Mouse (Mus musculus): ENCODE data around the gene Lamp1.

The Lamp1 gene

DNA sequence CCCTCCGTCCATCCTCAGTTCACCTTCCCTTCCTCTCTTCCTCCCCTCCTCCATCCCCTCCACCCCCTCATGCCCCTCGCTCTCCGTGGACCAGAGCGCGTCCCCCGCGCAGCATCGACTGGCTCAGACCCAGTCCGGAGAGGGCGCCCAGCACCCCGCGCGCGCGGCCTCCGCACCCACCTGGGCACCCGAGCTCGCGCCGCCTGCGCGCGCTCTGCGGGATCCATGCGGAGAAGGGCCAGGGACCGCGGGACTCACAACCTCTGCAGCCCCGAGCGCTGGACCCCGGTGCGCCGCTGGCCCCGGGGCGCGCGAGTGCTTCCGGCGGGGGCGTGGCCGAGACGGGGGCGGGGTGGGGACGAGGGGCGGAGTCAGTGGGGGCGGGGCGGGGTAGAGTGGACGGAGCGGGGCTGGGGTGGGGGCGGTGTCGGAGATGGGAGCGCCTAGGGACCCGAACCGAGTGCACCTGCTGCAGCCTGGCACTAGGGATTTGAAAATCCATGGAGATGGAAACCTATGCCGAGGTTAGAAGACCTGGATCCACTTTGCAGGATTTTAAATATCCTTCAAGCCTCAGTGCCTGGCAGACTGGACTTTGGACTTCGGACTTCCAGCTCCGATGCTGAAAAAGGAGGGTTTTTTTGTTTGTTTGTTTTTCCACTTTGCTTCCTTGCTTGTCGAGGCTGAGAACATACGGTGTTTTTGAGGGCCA, 41.5 kb downstream of the Lamp1 start, which contains the start of gene Grtp1:
TSS of gene Grtp1 (minus strand) at position 320 of the 712 bp plus-strand sequence.
- DNase-seq (ENCODE audit: low read depth, low spot score), result no peak

DNA sequence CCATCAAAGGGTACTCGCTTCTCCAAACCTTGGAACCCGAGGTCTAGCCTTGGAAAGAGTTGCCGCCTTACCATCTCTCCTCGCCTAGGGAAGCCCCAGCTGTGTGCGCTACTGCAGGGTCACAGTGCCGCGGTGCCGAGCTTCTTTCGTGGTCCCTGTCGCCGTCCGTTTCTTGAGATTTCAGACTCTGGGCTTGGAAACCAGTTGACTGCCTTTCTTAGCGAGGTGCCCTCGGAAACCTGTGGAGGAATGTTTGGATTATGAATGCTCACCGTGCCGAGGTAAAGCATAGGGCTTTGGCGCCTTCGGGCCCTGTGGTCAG, 42.0 kb downstream of the Lamp1 start:
- DNase-seq (ENCODE audit: low read depth, low spot score), result no peak

DNA sequence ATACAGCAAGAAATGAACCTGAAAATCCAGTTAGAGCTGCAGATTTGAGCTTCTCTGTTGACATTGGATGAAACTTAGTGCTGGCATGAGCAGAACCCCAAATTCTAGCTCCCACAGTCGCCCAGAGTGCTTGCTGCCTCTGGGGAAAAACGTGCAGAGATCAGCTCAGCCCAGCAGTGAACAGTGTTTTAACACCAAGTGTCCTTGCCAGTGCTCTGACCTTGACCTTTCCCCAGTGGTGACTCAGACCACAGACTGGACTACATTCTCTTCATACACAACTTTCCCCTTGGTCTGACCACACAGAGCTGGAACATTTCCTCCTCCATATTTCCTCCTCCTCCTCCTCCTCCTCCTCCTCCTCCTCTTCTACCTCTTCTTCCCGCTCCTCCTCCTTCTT, 43.1 kb downstream of the Lamp1 start:
- DNase-seq (ENCODE audit: low read depth, low spot score), result no peak

DNA sequence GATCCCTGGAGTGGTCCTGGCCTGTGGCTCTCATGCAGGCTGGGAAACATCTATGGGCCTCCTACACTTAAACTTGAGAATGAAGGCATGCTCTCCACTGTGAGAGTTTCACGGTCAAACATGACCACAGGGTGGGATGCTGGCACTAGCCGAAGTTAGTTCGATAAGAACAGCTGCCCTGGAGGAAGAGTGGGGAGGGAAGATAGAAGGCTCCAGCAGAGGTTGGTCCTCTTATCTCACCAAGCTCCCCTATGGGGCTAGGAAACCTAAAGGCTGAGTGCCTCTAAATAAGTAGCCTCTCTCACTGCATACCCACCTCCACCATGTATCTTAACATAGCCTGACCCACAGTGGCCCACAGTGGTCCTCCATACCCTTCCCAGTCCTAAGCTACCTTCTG, 43.8 kb downstream of the Lamp1 start:
- no peak for DNase-seq (ENCODE audit: low read depth, low spot score)

DNA sequence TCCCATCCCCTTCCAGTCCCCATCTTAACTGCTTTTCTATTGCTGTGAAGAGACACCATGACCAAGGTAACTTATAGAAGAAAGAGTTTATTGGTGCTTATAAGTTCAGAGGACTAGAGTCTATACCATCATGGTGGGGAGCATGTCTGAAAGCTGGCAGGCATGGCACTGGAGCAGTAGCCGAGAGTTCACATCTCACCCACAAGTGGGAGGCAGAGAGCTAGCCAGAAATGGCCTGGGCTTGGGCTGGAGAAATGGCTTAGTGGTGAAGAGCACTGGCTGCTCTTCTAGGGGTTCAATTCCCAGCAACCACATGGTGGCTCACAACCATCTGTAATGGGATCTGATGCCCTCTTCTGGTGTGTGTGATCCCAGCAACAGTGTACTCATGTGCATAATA, 44.5 kb downstream of the Lamp1 start:
- DNase-seq (ENCODE audit: low read depth, low spot score), result no peak

DNA sequence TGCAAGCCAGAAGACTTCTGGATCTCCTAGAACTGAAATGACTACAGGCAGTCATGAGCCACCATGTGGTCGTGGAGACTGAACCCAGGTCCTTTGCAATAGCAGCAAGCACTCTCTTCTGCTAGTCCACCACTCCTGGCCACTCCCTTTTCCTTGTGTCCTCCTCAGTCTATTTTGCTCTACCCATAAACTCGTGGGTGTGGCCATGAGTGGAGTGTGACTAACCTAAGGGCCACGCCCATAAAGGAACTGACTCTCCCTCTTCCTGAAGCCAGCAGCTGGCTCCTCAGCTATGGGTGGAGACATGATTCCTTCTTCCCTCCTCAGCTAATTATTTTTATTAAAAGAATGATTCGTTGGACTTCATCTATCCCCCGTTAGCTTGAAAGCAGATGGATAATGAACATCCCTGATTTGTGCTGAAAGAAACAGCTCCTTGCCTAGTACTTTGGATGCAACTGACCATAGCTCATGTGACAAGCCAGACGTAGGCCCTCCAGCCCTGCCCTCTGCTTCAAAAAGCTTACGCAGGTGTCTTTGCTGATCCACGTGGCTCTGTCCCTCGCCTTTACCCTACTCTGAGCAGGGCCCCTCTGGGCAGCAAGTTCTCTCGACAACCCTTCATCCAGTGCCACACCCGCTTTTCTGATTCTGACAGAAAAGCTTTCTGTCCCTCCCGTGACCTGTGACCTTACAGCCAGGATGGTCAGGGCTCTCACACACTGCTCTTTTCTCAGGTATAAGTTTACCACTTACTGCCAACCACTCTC, 45.6 kb downstream of the Lamp1 start:
- no peak for DNase-seq (ENCODE audit: low read depth, low spot score)

DNA sequence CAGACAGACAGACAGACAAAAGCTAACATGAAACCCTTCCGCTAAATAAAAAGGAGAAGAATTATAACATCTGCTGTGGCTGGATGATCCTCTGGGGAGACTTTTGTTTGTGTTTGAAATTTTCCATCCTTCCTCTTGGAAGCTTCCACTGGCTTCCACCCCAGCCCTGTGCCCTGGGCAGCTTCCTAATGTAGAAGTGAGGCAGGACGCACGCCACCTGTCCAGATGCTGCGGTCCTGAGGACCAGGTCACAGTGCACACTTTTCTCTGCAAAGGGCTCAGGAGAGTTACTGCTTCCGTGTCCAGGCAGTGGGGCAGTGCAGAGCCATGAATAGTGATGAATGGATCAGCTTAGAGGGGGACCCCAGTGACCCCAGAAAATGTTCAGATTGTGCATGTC, 46.4 kb downstream of the Lamp1 start:
- DNase-seq (ENCODE audit: low read depth, low spot score), result no peak

DNA sequence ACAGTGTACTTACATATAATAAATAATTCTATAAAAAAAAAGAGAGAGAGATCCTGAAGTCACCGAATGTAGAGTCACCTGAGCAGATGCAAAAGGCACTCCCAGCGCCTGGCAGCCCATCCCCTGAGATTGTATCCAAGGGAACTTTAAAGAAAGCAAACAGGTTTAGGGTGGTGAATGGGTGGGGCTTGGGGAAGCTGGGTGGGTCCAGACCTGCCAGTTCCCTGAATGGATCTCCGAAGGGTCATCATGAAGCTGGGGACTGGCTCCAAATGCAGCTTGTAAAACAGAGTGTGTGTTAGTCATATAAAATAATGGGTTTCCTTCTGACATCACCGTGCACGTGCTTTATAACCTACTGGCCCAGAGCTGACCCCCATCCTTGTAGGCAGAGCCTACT, 47.3 kb downstream of the Lamp1 start:
- DNase-seq (ENCODE audit: low read depth, low spot score), result no peak

DNA sequence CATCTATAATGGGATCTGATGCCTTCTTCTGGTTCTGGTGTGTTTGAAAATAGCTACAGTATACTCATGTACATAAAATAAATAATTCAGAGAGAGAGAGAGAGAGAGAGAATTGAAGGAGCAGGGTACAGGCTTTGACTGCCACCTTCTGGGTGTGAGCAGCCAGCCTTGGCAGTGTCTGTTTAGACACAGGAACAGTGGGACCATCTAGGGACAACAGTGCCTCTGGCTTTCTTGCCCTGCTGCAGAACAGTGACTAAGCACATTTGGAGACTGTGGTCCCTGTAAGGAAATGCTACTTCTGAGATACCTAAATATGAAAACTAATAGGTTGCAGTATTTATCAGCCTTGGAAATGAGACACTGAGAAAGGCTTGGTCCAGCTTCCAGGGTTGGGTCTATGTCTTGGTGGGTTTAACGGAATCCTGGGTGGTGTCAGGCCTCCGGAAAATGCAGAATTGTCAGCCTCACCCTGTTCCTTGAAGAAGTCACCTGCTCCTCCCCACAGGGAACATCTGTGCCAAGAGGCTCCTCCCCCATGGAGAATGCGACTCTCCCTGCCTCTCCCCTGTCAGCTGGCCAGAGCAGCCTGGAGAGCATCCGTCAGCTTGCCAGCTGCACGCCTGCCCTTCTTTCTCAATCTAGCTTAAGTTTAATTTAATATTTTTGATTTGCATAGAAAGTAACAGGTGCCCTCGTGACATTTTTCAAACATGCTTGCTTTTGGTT, 49.8 kb downstream of the Lamp1 start:
- no peak for DNase-seq (ENCODE audit: low read depth, low spot score)

DNA sequence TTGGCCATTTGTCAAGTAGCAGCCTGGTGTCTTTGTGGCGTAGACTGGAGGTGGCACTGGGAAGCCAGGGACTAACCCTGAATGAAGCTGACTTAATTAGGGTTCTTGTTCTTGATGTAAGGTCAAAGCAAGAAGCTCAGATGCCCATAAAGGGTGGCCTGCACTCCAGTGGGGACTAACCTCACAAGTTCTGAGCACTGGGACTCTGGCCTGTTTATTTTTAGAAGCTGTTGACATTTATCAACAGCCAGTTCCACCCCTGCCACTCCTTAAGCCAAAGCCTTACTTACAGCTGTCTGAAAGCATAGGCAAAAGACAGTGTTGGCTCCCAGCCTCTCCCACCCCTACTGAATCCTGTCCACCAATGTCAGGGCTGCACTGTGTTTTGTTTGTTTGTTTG, 50.8 kb downstream of the Lamp1 start:
- DNase-seq (ENCODE audit: low read depth, low spot score), result no peak

DNA sequence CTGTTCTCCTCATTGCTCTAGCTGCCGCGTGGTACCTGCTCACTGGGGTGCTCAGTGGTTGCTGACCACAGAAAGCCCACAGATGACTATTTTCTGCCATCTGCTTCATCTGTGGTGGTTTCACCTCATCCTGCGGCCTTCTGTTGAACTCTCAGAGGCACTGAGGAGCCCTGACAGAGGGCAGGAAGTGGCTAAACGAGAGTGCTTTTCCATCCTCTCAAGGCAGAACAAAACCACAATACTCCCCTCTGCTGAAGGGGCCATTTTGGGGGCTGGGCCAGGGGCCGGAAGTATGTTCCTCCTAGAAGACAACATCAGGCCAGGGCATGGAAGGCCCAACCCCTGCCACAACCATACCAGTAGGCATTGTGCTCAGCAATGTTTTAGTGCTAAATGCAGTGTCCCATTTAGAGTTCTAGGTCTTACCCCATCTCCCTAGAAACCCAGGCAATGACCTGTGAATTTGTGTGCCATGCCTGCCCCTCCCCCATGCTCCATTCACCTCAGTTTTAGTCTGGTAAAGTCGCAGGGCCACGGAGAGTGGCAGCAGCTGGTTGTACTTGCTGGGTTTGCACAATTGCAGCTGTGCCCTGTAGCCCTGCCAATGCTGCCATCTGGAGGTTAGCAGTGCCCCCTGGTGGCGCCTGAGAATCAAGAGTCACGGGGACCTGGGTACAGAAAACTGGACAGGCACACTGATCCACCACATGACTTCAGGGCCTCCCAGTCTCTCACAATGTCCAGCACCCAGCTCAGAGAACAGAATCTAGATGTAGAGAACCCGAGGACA, 54.7 kb downstream of the Lamp1 start:
- DNase-seq (ENCODE audit: low read depth, low spot score), result peak; percentile 82

DNA sequence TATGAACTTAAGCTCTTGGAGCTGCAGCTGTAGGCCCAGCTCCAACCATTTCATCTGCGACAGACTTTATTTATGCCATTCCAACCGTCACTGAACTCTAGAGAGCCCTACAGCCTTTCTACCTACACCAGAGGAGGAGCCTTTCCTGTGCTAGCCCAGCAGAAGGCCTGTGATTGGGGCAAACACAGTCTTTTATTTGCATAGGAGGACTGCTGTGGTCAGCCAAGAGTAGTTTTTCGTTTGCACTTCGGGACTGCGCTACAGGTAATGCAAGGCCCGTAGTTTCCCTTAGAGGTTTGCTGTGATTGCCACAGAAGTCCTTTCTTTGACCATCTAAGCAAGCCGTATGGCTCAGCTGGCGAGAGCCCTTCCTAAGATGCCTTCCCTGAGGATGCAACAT, 57.4 kb downstream of the Lamp1 start:
- no peak for DNase-seq (ENCODE audit: low read depth, low spot score)

DNA sequence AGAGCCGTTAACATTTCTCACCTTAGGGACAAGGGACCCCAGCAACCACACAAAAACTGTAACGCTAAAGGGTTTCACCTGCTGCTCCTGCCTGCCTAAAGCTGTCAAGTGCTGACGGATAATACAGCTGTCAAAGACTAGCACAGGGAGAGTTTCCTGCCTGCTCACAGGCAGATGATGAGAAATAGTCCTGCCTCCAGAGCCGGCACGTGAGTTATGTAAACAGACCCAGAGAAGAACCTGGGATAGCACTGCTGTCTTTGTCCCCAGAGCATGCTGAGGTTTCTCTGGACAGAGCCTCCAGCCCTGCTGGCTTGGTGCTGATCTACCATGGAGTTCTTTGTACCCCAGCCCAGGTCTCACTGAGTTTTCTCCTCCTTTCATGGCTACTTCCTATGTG, 58.1 kb downstream of the Lamp1 start:
- DNase-seq (ENCODE audit: low read depth, low spot score), result no peak

DNA sequence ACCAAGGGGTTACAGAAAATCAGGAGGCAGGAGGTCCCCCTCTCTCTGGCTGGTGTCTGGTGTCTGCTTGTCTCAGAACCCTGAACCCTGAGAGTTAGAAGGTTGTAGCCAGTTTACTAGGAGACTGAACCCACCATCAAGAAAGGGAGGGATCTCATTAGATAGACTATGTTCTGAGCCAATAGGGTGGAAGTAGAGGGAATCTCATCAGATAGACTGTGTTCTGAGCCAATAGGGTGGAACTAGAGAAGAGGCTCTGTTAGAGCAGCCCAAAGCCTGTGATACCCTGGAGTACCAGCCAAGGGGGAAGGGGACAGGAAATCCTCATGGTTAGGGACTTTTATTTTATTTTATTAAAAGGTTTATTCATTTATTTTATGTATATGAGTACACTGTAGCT, 59.0 kb downstream of the Lamp1 start:
- no peak for DNase-seq (ENCODE audit: low read depth, low spot score)

DNA sequence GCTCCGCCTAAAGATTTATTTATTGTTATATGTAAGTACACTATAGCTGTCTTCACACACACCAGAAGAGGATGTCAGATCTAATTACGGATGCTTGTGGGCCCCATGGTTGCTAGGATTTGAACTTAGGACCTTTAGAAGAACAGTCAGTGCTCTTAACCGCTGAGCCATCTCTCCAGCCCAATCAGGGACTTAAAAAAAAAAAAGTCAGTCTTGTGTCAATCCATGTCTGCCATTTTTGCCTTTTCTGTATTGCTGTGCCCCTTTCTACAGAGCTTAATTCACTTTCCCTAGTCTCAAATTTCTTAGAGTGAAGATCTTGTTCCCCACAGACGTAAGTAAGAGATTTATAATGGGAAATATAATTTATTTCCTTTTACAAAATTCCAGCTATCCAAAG, 59.5 kb downstream of the Lamp1 start:
- DNase-seq (ENCODE audit: low read depth, low spot score), result no peak

DNA sequence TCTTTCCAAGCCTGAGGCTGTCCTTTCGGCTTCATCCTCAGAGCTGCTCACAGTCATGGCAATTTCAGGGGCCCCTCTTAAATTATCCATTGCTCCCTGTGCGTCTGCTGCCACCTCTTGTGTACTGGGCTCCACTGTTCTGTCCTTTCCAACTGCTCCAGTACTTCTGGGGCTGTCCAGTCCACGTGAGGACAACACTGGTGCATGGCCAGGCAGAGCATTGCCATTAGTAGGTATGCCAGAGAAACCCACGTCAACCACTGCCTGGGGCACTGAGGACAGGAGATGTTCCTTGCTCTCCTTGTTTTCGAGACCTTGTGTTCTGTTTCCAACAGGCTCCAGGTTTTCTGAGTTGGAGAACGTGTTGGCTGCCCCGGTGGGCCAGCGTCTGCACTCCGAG, 65.5 kb downstream of the Lamp1 start:
- no peak for DNase-seq (ENCODE audit: low read depth, low spot score)

All from forelimb bud, embryonic 11.5 days (tissue).